Mouse (Mus musculus) midbrain, embryonic 11.5 days (tissue): ENCODE results near the gene Prkd3. TPM values are rescaled to one million over a fixed set of nuclear protein-coding genes. Genes with fewer than 3 reads are reported as not detected.
A peak's percentile ranks its signal among the peaks of the same experiment; 100 is the strongest.

Experiments used
- ATAC-seq: fragments of 200-750 bp; cut with Nextera tagmentation; 2 replicates; pipeline ENCODE4 v1.8.0; 2017; ENCODE audit warnings: moderate TSS enrichment, moderate library complexity; ENCODE audit not compliant: low FRiP score
- DNase-seq: peaks from one replicate; pipeline ENCODE4 v3.0.0; 2015; ENCODE audit warnings: low spot score; ENCODE audit errors: missing footprints
- H3K27ac ChIP-seq: fragments of 300-500 bp; sonication (generic); 2 replicates; pipeline ENCODE4 v1.5.1; 2014; ENCODE audit warnings: low read depth, low read length
- H3K27me3 ChIP-seq: fragments of 300-500 bp; sonication (generic); 2 replicates; pipeline ENCODE4 v1.6.1; 2014; ENCODE audit warnings: mild to moderate bottlenecking, low read length, moderate library complexity, mixed read lengths; ENCODE audit not compliant: control insufficient read depth, insufficient read depth
- H3K36me3 ChIP-seq: fragments of 300-500 bp; sonication (generic); 2 replicates; pipeline ENCODE4 v1.6.1; 2014; ENCODE audit warnings: mild to moderate bottlenecking, low read length, moderate library complexity, mixed read lengths; ENCODE audit not compliant: control insufficient read depth, insufficient read depth
- H3K4me1 ChIP-seq: fragments of 300-500 bp; sonication (generic); 2 replicates; pipeline ENCODE4 v1.6.1; 2014; ENCODE audit warnings: low read length; ENCODE audit not compliant: control insufficient read depth, insufficient read depth
- H3K4me2 ChIP-seq: fragments of 300-500 bp; sonication (generic); 2 replicates; pipeline ENCODE4 v1.6.1; 2014; ENCODE audit warnings: mild to moderate bottlenecking, moderate library complexity
- H3K4me3 ChIP-seq: fragments of 300-500 bp; sonication (generic); 2 replicates; pipeline ENCODE4 v1.5.1; 2014; ENCODE audit warnings: low read depth, low read length
- H3K9ac ChIP-seq: fragments of 300-500 bp; sonication (generic); 2 replicates; pipeline ENCODE4 v1.6.1; 2014; ENCODE audit warnings: low read length
- H3K9me3 ChIP-seq: fragments of 300-500 bp; sonication (generic); 2 replicates; pipeline ENCODE4 v1.6.1; 2016; ENCODE audit warnings: low read length; ENCODE audit not compliant: control insufficient read depth
- WGBS: fragments of 180-500 bp; shearing (Covaris S2); extraction: QIAGEN DNeasy Blood & Tissue Kit; methylation state at CpG from one replicate; pipeline ENCODE4 v1.1.7; 2014; 5-methylcytosine and 5-hydroxymethylcytosine counted together
- polyA plus RNA-seq: library from polyadenylated mRNA; unstranded; fragments of >200 nt; fragmentation: Nextera tagmentation; extraction: Ambion mirVana; gene quantifications from 2 replicates; pipeline ENCODE4 v1.2.1, GENCODE M21; 2014

Gene Prkd3
- polyA plus RNA-seq, 1 experiment from 2014 or later, result 48.0 TPM

- peak within 1 kb of the TSS; percentile 84 for H3K9ac ChIP-seq
- peak within 1 kb of the TSS; percentile 86 for H3K4me3 ChIP-seq
- H3K27ac ChIP-seq, result no peak within 1 kb of the TSS
- peak; percentile 100 for ATAC-seq
- no peaks in the 10 kb centered on the region for H3K9me3 ChIP-seq
- peaks cover 8% of the 10 kb centered on the region for H3K4me1 ChIP-seq
- H3K4me2 ChIP-seq, result peak within 1 kb of the TSS; percentile 76
- peaks cover 7% of the 10 kb centered on the region; the same call in 1 of the 2 replicates for H3K36me3 ChIP-seq
- under 1% methylated on average over 45 of the region's 45 CpGs for whole genome bisulfite sequencing
- H3K27me3 ChIP-seq, result no peaks in the 10 kb centered on the region
- peak; percentile 99 for DNase-seq
These were observed 84.0 kb downstream of the Prkd3 start, which contains the start of the genes Cebpz and Ndufaf7 for GRCm38 (mm10) chr17:78936466-78937228. TSS of gene Cebpz (minus strand) at chr17:78937066. TSS of gene Ndufaf7 (plus strand) at chr17:78937136.

- 91% methylated on average over 2 of the region's 2 CpGs for WGBS
- no peaks in the 10 kb centered on the region for H3K9me3 ChIP-seq
- H3K4me2 ChIP-seq, result peak overlapping the region; percentile 76
- peaks cover 10% of the 10 kb centered on the region; the same call in 1 of the 2 replicates for H3K36me3 ChIP-seq
- H3K27me3 ChIP-seq, result no peaks in the 10 kb centered on the region
- ATAC-seq (no peak), DNase-seq (no peak)
- H3K27ac ChIP-seq, result no peak overlapping the region
- H3K9ac ChIP-seq, result peak overlapping the region; percentile 84
- H3K4me1 ChIP-seq, result peaks cover 8% of the 10 kb centered on the region
- peak overlapping the region; percentile 86 for H3K4me3 ChIP-seq
These were observed 84.8 kb downstream of the Prkd3 start for GRCm38 (mm10) chr17:78935857-78936256.

- Histone ChIP-seq H3K4me1 (peaks cover 4% of the 10 kb centered on the region; the same call in 1 of the 2 replicates), H3K9me3 (no peaks in the 10 kb centered on the region), H3K27ac (no peak overlapping the region), H3K4me2 (peak overlapping the region; percentile 78), H3K27me3 (no peaks in the 10 kb centered on the region), H3K36me3 (peaks cover 12% of the 10 kb centered on the region), H3K9ac (no peak overlapping the region; the same call in 1 of the 2 replicates), H3K4me3 (no peak overlapping the region)
- no peak for ATAC-seq
- WGBS, result 42% methylated on average over 6 of the region's 6 CpGs
- peak; percentile 82 for DNase-seq
These were observed 102.9 kb downstream of the Prkd3 start for GRCm38 (mm10) chr17:78917696-78918095.

GRCm38 (mm10) chr17:78916899-78917298 lies 103.7 kb downstream of the Prkd3 start:
- no peak for DNase-seq
- Histone ChIP-seq H3K9ac (peak overlapping the region; percentile 81), H3K36me3 (peaks cover 10% of the 10 kb centered on the region), H3K4me1 (peaks cover 4% of the 10 kb centered on the region; the same call in 1 of the 2 replicates), H3K27ac (peak overlapping the region; percentile 53), H3K9me3 (no peaks in the 10 kb centered on the region), H3K4me2 (peak overlapping the region; percentile 78), H3K27me3 (no peaks in the 10 kb centered on the region), H3K4me3 (peak overlapping the region; percentile 64)
- peak; percentile 25; the same call in 1 of the 2 replicates for ATAC-seq
- 6% methylated on average over 11 of the region's 11 CpGs for WGBS

GRCm38 (mm10) chr17:78916369-78916813 lies 104.2 kb downstream of the Prkd3 start, which contains the start of gene Cebpzos:
TSS of gene Cebpzos (plus strand) at chr17:78916500.
- Histone ChIP-seq H3K4me1 (peaks cover 4% of the 10 kb centered on the region; the same call in 1 of the 2 replicates), H3K9me3 (no peaks in the 10 kb centered on the region), H3K27me3 (no peaks in the 10 kb centered on the region), H3K27ac (peak within 1 kb of the TSS; percentile 53), H3K4me3 (peak within 1 kb of the TSS; percentile 64), H3K36me3 (peaks cover 6% of the 10 kb centered on the region), H3K9ac (peak within 1 kb of the TSS; percentile 81), H3K4me2 (peak within 1 kb of the TSS; percentile 78)
- WGBS, result under 1% methylated on average over 37 of the region's 37 CpGs
- DNase-seq (peak; percentile 98), ATAC-seq (peak; percentile 94)

- DNase-seq (peak; percentile 85), ATAC-seq (peak; percentile 38)
- Histone ChIP-seq H3K36me3 (peaks cover 3% of the 10 kb centered on the region; the same call in 1 of the 2 replicates), H3K4me2 (peak overlapping the region; percentile 78), H3K4me1 (peaks cover 4% of the 10 kb centered on the region; the same call in 1 of the 2 replicates), H3K9ac (peak overlapping the region; percentile 81), H3K4me3 (peak overlapping the region; percentile 64), H3K9me3 (no peaks in the 10 kb centered on the region), H3K27ac (no peak overlapping the region), H3K27me3 (no peaks in the 10 kb centered on the region)
- whole genome bisulfite sequencing, result 57% methylated on average over 6 of the region's 6 CpGs
These were observed 104.8 kb downstream of the Prkd3 start for GRCm38 (mm10) chr17:78915772-78916171.

- Histone ChIP-seq H3K36me3 (no peaks in the 10 kb centered on the region; the same call in 1 of the 2 replicates), H3K9ac (no peak overlapping the region), H3K4me1 (peaks cover 4% of the 10 kb centered on the region; the same call in 1 of the 2 replicates), H3K4me2 (no peak overlapping the region), H3K27me3 (no peaks in the 10 kb centered on the region), H3K9me3 (no peaks in the 10 kb centered on the region), H3K27ac (no peak overlapping the region), H3K4me3 (no peak overlapping the region)
- DNase-seq (no peak), ATAC-seq (no peak)
- 82% methylated on average over 3 of the region's 3 CpGs for WGBS
These were observed 106.7 kb downstream of the Prkd3 start for GRCm38 (mm10) chr17:78913921-78914320.

GRCm38 (mm10) chr17:78912861-78913281 lies 107.7 kb downstream of the Prkd3 start:
- H3K9me3 ChIP-seq, result no peaks in the 10 kb centered on the region

GRCm38 (mm10) chr17:78909374-78909773 lies 111.2 kb downstream of the Prkd3 start:
- Histone ChIP-seq H3K4me3 (no peak overlapping the region), H3K4me2 (no peak overlapping the region), H3K9me3 (no peaks in the 10 kb centered on the region), H3K27me3 (no peaks in the 10 kb centered on the region), H3K27ac (no peak overlapping the region), H3K9ac (no peak overlapping the region), H3K36me3 (no peaks in the 10 kb centered on the region), H3K4me1 (no peaks in the 10 kb centered on the region)
- DNase-seq (peak; percentile 54), ATAC-seq (no peak)
- WGBS, result 81% methylated on average over 2 of the region's 2 CpGs

More at GRCm38 (mm10) chr17:78912861-78913281, 107.7 kb downstream of the Prkd3 start:
- peak overlapping the region; percentile 16 for H3K4me3 ChIP-seq
- H3K9ac ChIP-seq, result peak overlapping the region; percentile 46; the same call in 1 of the 2 replicates
- 28% methylated on average over 6 of the region's 6 CpGs for WGBS
- H3K4me2 ChIP-seq, result peak overlapping the region; percentile 36
- no peak overlapping the region for H3K27ac ChIP-seq
- peaks cover 4% of the 10 kb centered on the region; the same call in 1 of the 2 replicates for H3K4me1 ChIP-seq
- H3K27me3 ChIP-seq, result no peaks in the 10 kb centered on the region
- H3K36me3 ChIP-seq, result no peaks in the 10 kb centered on the region
- ATAC-seq, result peak; percentile 48
- DNase-seq, result peak; percentile 79
